In the genomic region with DNA sequence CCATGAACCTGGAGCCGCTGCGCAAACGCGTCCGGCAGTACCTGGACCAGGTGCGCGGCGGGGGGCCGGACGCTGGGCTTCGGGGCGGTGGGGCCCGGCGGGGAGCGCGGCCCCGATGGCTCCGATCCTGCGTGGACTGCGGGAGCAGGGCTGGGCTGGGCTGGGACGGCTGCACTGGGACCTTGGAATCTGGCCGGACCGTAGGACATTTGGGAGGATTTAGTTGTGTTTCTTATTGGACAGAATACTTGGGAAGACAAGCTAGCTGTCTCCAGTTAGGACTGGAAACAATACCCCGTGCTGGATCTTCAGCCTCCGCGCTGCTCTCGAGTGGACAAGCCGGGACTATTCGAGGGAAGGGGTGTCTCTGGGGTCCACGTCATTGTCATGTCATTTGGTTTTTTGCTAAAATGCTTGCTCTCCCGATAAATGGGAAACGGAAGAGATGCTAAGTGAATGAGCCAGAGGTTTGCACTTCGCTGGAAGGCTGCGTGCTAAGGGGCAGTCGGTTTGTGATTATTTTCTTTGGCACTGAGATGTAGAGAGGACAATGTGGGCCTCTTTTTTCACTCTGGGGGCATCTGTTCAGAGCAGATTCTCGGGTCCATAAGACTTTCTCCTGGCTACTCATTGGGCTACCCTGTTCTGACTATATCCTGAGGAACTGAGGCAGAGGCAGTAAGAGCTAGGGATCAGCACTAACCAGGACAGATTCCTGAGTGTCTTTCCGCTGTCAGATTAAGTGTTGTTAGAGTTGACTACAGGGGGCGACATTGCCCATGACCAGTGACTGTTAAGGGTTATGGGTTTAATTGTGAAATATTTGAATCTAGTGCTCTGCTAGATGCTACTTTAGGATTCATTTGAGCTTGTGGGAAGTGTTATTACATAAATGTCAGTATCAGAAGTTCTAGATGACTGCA, we compare ENCODE assay signal across 8 mouse cellular contexts. TPM values are rescaled to one million over a fixed set of nuclear protein-coding genes. Genes with fewer than 3 reads are reported as not detected.
DNase-seq lines count a peak whose midpoint lies in the region; ATAC-seq lines count a peak whose summit lies in the region.

No protein-coding gene starts in this region.

- H3K4me1 ChIP-seq in limb, embryonic 15.5 days, result peaks cover 17% of the 10 kb centered on the region
- peaks cover 29% of the 10 kb centered on the region for H3K4me1 ChIP-seq in midbrain, embryonic 15.5 days

- H3K4me3 ChIP-seq in limb, embryonic 15.5 days, result peak overlapping the region; percentile 100
- peak overlapping the region; percentile 98 for H3K4me3 ChIP-seq in midbrain, embryonic 15.5 days

- peak overlapping the region; percentile 92 for H3K27ac ChIP-seq in limb, embryonic 15.5 days
- peak overlapping the region; percentile 83 for H3K27ac ChIP-seq in midbrain, embryonic 15.5 days

- ATAC-seq in granulocyte monocyte progenitor cell, adult 5-6 weeks (replicated peaks; ENCODE audit: poor library complexity, severe bottlenecking), result peak; percentile 75
- ATAC-seq in limb, embryonic 15.5 days (ENCODE audit: insufficient number of reproducible peaks, low FRiP score, low TSS enrichment, low read depth), result peak; percentile 47; the same call in 1 of the 2 replicates
- peak; percentile 83 for ATAC-seq in midbrain, embryonic 15.5 days (replicated peaks)

- no peaks in the 10 kb centered on the region for H3K27me3 ChIP-seq in limb, embryonic 15.5 days
- H3K27me3 ChIP-seq in midbrain, embryonic 15.5 days (replicated peaks), result no peaks in the 10 kb centered on the region

- no peaks in the 10 kb centered on the region for H3K9me3 ChIP-seq in limb, embryonic 15.5 days
- no peaks in the 10 kb centered on the region for H3K9me3 ChIP-seq in midbrain, embryonic 15.5 days

- peaks cover 22% of the 10 kb centered on the region for H3K36me3 ChIP-seq in limb, embryonic 15.5 days
- peaks cover 19% of the 10 kb centered on the region for H3K36me3 ChIP-seq in midbrain, embryonic 15.5 days (replicated peaks)

- WGBS in limb, embryonic 15.5 days, result under 1% methylated on average over 37 of the region's 38 CpGs
- WGBS in midbrain, embryonic 15.5 days, result 1% methylated on average over 38 of the region's 38 CpGs

- peak overlapping the region; percentile 67 for H3K4me2 ChIP-seq in limb, embryonic 15.5 days
- H3K4me2 ChIP-seq in midbrain, embryonic 15.5 days, result peak overlapping the region; percentile 96

- peak; percentile 33 to 43 for DNase-seq in right cerebral cortex, postnatal 10 days (ENCODE audit: low spot score in 2 of 2)
- DNase-seq in right cerebral cortex, postnatal 14 days, result no peak
- peak; percentile 23 for DNase-seq in cerebellum, adult 9-11 months
- peak; percentile 11 for DNase-seq in kidney, adult 11 months
- DNase-seq in testis, postnatal 10 days (ENCODE audit: low spot score), result peak; percentile 57

- peak overlapping the region; percentile 98 for H3K9ac ChIP-seq in limb, embryonic 15.5 days
- H3K9ac ChIP-seq in midbrain, embryonic 15.5 days, result peak overlapping the region; percentile 95

RNA-seq across cellular contexts. Expression of a gene that starts 0.6 kb away (rescaled TPM):
- 69.7 and 83.2 TPM in 2 replicates for total RNA-seq in granulocyte monocyte progenitor cell, adult 5-6 weeks (2014; fragmentation: Nextera tagmentation)
- 68.6 and 79.2 TPM in 2 replicates for total RNA-seq in granulocyte monocyte progenitor cell, adult 5-6 weeks (2017)
- 209 and 217 TPM in 2 replicates for polyA plus RNA-seq in limb, embryonic 15.5 days (2015; fragmentation: Nextera tagmentation; extraction: Ambion mirVana)
- 161 and 162 TPM in 2 replicates for polyA plus RNA-seq in midbrain, embryonic 15.5 days (2015; fragmentation: Nextera tagmentation; extraction: Ambion mirVana)

RNA-seq across cellular contexts. Expression of a gene that starts 27.3 kb away (rescaled TPM):
- total RNA-seq in granulocyte monocyte progenitor cell, adult 5-6 weeks (2014; fragmentation: Nextera tagmentation), result 16.3 and 23.5 TPM in 2 replicates
- 24.0 and 24.7 TPM in 2 replicates for total RNA-seq in granulocyte monocyte progenitor cell, adult 5-6 weeks (2017)
- 39.2 and 40.9 TPM in 2 replicates for polyA plus RNA-seq in limb, embryonic 15.5 days (2015; fragmentation: Nextera tagmentation; extraction: Ambion mirVana)
- polyA plus RNA-seq in midbrain, embryonic 15.5 days (2015; fragmentation: Nextera tagmentation; extraction: Ambion mirVana), result 39.2 and 44.0 TPM in 2 replicates

RNA-seq across cellular contexts. Expression of a gene that starts 52.4 kb away (rescaled TPM):
- not detected in 2 replicates for total RNA-seq in granulocyte monocyte progenitor cell, adult 5-6 weeks (2014; fragmentation: Nextera tagmentation)
- total RNA-seq in granulocyte monocyte progenitor cell, adult 5-6 weeks (2017), result not detected in 2 replicates
- not detected in 2 replicates for polyA plus RNA-seq in limb, embryonic 15.5 days (2015; fragmentation: Nextera tagmentation; extraction: Ambion mirVana)
- 1.7 and 2.3 TPM in 2 replicates for polyA plus RNA-seq in midbrain, embryonic 15.5 days (2015; fragmentation: Nextera tagmentation; extraction: Ambion mirVana)
